Mouse (Mus musculus): Measurements from ENCODE around the gene Creb3l4.
"Not testable (repeated sequence)": the region's sequence is repeated elsewhere in the genome, so short reads cannot be mapped to it uniquely, and the experiment has no call there.

Gene Creb3l4

DNA sequence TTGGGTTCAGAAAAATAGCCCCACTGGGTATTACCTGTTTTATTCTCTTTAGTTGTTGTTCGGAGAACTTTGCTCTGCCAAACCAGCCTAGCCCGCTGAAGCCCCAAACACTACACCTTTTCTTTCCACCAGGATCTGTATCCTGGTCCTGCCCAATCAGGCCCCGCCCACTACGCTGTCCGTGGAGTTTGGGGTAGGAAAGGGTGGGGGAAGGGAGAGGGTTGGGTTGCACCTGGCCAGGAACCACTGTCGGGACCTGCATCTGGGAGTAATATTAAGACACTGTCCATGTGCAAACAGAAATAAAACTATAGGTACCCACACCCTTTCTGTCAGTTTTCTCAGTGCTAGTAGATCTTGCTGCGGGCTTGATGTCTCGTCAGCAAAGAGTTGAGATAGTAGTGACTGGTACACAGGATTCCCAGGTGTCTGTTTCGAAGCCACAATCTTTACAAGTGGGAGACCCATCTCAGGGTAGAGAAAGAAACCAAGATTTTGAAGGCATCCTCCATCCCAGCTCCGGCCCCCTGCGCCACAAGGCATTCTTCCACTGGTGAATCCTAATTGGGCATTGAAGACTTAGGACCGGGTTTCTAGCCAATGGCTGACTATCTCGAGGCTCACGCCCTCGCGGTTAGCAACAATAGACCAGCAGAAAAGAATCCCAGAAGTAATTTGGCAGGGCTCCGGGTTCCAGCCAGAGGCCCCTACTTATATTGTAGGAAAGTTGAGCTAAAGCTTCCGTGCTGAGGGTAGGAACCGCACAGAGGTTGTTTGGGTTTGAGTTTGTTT is at the start of gene Creb3l4:
Gene Creb3l4 (minus strand): TSS at position 529 of the 792 bp plus-strand sequence.
- no peak for DNase-seq

DNA sequence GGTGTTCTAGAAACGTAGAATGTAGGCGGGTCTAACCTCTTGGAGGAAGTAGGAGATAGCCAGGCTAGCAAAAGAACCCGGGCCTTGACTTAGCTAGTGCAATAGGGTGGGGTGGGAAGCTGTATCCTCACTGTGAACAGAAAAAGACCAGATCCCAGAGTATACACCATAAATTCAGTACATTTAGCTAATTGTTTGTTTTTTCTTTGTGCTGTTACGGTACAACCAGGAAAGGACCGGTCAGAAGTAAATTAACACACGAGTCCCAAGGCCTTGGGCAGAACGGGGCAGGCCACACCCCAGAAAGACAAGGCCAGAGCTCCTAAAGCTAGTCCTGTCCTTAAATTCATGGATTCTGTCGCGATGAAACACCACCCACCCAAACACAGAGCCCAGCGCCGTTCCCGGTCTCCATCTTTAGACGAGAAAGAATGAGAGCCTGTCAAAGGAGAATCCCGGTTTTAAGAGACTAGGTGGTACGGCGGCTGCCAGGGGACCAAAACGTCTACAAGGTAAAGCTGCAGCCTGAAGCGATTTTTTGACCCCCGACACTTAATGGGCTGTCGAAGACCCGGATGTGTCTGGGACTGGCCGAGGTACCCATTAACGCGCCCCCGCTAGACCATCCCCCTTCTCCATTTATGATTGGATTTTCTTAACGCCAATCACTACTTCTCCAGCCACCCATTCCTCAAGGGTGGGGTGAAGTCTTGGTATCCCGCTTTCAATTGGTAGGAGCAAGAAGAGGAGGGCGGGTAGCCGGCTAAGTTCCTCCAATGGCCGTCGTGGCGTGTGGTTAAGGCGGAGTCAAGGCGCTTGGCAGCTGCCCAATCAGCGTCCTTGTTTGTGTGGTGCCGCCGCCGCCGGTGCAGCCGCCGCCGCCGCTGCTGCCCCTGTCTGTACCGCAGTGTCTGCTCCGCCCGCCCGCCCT is 49.3 kb upstream of the Creb3l4 start, which contains the start of gene Gatad2b:
Gene Gatad2b (plus strand): TSS at position 834 of the 931 bp plus-strand sequence.
- DNase-seq = peak; percentile 98

DNA sequence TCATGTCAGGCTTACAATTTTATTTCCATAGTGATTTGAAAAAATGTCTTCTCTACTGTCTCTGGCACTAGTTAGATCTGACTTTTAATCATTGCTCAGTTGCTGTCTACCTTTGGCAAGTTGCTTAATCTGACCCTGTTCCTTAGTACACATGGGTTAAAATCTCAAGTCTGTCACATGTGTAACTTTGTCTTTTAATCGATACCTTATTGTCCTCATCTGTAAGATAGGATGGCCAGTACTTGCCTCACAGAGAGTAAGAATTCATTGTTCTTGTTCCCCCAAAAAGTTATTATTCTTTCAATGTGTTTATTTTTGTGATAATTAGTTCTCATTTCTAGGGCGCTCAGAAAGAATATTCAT is 48.7 kb upstream of the Creb3l4 start:
- no peak for DNase-seq

DNA sequence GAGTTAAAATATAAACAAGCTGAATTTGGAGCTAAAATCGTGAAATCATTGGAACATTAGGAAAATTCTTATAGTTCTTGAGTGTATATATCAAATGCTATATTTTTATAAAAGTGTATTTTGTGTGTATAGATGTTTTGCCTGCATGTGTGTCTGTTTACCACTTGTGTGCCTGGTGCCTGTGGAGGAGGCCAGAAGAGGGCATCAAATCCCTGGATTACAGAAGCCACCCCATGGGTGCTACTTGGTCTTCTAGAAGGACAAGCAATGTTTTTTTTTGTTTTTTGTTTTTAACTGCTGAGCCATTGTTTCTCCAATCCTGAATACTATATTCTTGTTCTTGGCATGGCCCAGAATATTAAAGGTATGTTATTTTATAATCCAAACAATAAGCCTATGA is 47.3 kb upstream of the Creb3l4 start:
- no peak for DNase-seq

DNA sequence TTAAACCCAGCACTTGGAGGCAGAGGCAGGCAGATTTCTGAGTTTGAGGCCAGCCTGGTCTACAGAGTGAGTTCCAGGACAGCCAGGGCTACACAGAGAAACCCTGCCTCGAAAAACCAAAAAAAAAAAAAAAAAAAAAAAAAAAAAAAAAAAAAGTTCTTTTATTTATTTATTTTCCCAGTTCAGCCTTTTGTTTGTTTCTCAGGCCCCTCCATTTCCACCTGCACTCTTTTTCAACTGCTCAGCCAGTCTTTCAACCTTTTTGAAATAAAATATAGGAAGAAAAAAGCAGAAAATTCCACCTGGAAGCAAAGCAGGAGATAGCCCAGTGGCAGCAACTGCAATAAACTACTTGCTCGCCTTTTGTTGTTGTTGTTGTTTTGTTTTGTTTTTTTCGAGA is 46.1 kb upstream of the Creb3l4 start:
- DNase-seq = not testable (repeated sequence)

DNA sequence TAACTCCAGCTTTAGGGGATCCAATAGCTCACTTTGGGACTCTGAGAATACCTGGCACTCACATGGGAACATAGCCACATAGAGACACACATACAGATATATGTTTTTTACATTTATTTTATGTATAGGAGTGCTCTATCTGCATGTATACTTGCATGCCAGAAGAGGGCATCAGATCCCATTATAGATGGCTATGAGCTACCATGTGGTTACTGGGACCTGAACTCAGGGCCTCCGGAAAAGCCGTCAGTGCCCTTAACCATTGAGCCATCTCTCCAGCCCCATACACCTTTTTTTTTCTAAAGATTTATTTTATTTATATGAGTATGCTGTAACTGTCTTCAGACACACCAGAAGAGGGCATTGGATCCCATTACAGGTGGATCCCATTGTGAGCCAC is 40.8 kb upstream of the Creb3l4 start:
- no peak for DNase-seq

DNA sequence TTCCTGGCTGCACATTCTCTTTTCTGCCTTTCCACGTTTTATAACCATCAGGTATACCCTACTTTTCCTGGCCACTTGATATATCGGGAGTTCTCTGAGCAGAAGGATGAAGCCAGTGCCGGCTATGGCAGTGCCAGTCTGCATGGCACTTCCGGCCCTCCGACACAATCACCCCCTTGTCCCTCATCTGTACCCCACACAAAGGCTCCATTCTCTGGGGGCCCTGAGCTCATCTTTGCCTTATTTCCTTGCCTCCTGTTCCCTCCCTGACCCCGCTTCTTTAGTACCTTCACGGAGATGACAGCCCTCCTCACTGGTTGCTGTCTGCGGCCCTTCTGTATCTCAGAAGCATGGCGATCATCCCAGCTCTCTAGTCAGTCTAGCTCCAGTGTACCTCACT is 37.4 kb upstream of the Creb3l4 start:
- no peak for DNase-seq

DNA sequence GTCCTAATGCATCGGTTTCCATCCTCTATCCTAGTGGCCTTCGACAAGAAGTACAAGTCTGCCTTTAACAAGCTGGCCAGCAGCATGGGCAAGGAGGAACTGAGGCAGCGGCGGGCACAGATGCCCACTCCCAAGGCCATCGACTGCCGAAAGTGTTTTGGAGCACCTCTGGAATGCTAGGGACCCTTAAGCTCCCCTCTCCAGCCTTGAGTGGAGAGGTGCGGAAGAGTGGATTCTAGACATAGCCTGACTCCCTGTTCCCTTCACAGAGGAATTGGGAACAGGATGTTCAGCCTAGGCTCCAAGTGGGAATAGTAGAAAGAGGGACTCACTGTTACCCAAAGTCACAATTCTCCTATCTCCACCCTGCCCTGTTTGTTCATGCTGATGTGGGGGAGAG is 36.4 kb upstream of the Creb3l4 start:
- DNase-seq = no peak

DNA sequence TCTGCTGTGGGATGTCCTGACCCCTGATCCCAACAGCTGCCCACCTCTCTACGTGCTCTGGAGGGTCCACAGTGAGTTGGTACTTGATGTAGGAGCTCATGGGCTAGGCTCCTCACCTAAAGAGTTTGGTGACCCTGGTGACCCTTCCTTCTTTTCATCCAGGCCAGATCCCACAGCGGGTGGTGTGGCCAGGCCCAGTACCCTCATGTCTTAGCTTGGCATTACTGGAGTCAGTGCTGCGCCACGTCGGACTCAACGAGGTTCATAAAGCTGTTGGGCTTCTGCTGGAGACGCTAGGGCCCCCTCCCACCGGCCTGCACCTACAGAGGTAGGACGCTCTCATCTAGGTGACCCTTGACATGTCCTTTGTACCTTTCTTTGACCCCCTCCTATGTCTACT is 35.9 kb upstream of the Creb3l4 start:
- DNase-seq = no peak

DNA sequence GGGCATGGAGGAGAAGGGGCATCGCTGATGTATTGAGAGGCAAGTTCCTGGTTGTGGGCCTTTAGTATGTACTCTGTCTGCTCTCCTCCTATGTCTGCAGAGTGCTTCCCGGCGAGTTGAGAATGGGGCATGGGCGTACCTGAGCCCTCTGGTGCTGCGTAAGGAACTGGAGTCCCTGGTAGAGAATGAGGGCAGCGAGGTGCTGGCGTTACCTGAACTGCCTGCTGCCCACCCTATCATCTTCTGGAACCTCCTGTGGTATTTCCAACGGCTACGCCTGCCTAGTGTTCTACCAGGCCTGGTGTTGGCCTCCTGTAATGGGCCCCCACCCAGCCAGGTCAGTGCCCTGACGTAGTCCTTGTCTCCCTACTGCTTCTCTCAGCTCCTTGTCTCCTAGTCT is 34.9 kb upstream of the Creb3l4 start:
- no peak for DNase-seq

DNA sequence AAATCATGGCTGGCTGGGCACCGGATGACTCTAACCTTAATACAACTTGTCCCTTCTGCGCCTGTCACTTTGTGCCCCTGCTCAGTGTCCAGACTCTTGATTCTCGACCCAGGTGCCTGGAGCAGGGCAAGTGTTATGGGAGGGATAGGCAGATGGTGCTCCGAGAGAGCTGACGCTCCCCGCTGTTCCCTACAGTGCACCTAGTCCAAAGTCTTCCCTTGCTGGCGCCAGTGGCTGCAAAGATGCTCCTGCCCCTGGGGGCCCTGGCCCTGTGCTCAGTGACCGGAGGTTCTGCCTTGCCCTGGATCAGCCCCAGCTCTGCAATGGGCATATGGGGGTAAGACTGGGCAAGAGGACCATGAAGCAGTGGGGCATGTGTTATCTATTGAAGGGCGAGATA is 34.5 kb upstream of the Creb3l4 start:
- DNase-seq = no peak

DNA sequence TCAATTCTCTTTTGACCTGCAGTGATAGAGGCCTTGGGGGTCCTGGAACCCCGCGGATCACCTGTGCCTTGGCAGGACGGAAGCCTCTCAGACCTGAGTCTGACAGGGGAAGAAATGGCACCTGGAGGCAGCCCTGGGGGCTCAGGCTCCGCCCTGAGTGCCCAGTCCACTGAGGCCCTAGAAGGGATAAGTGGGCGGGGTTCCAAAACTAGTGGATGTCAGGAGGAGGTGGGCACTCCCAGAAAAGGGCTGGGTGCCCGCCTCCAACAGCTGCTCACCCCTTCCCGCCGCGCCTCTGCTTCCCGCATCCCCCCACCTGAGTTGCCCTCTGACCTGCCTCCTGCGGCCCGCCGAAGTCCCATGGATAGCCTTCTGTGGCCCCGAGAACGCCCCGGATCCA is 33.5 kb upstream of the Creb3l4 start:
- DNase-seq = no peak

DNA sequence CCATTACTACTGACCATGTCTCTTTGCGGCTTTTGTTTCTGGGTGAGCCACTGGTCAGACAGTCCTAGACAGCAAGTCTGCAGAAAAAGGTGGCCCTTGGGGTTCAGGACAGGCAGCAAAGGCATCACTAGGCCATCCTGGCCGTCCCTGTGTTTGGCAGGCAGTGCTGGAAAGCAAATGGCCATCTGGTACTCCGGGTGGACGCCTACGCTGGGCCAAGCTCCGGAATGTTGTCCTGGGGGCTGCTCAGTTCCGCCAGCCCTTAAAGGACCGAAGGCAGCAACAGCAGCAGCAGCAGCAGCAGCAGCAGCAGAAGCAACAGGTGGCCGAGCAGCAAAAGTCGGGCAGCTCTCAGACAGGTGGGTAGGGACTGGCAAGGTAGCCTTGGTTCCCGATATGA is 32.0 kb upstream of the Creb3l4 start:
- DNase-seq = no peak

DNA sequence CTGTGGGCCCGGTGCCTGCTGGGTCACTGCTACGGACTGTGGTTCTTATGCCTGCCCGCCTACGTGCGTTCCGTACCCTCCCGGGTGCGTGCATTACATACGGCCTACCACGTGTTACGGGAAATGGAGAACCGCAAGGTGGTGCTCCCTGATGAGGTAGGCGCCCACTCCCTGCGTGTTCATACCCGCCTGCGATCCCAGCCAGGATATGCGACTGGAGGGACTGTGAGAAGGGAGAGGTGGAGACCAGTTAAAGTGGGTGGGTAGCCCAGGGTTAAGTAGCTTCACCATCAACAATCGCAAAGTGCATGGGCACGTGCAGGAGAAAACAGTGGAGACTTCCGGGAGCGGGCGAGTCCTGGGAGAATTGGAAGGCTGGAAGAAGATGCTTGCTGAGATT is 30.5 kb upstream of the Creb3l4 start:
- DNase-seq = no peak

DNA sequence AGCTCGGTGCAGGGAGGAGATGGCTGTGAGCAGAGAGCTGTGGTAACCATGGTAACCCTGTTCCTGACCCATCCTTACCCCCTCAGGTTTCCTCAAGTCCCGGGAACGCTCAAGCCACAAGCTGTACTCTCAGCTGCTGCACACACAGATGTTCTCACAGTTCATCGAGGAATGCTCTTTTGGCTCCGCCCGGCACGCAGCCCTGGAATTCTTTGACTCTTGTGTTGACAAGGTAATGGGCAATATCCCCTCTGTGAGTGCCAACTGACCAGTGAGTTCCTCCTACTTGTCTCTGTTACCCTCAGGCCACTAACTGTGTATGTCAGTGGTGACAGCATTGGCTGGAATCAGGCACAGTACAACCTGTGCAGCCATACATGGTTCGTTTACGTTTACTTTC is 28.9 kb upstream of the Creb3l4 start:
- DNase-seq = no peak

DNA sequence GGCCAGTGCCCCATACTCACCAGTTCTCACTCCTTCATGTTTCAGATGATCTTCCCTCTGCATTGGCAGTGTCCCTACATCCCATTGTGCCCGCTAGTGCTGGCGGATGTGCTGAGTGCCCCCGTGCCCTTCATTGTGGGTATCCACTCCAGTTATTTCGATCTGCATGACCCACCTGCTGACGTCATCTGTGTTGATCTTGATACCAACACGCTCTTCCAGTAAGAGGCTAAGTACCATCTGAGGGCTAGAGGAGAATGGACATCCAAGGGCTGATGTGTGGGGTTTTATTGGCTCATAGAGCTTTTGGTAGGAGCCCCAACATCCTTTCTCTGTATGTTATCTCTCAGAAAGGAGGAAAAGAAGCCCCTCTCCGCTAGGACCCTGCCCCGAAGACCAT is 27.5 kb upstream of the Creb3l4 start:
- DNase-seq = no peak

DNA sequence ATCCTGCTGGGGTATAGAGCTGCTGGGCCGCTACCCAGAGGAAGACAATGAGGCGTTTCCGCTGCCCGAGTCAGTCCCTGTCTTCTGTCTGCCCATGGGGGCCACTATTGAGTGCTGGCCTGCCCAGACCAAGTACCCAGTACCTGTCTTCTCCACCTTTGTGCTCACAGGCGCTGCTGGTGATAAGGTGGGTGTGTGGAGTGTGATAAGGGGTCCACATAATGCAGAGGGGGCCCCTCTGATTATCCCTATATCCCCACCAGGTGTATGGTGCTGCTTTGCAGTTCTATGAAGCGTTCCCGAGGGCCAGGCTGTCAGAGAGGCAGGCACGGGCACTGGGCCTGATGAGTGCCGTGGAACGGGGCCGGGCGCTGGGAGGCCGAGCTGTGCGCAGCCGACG is 25.7 kb upstream of the Creb3l4 start:
- DNase-seq = no peak

DNA sequence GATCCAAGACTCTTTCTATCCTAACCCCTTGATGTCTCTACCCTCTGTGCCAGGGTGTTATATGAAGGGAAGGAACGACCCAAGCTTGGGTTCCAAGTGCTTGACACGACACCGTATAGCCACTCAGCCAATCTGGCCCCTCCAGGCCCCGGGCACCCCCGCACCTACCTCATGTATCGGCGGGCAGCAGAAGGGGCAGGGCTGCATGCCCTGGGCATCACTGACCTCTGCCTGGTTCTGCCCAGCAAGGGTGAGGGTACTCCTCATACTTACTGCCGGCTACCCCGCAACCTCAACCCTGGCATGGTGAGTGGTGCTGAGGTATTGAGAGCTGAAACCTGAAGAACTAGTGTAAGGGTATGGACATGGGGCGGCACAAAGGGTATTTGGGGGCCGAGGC is 24.9 kb upstream of the Creb3l4 start:
- DNase-seq = no peak

DNA sequence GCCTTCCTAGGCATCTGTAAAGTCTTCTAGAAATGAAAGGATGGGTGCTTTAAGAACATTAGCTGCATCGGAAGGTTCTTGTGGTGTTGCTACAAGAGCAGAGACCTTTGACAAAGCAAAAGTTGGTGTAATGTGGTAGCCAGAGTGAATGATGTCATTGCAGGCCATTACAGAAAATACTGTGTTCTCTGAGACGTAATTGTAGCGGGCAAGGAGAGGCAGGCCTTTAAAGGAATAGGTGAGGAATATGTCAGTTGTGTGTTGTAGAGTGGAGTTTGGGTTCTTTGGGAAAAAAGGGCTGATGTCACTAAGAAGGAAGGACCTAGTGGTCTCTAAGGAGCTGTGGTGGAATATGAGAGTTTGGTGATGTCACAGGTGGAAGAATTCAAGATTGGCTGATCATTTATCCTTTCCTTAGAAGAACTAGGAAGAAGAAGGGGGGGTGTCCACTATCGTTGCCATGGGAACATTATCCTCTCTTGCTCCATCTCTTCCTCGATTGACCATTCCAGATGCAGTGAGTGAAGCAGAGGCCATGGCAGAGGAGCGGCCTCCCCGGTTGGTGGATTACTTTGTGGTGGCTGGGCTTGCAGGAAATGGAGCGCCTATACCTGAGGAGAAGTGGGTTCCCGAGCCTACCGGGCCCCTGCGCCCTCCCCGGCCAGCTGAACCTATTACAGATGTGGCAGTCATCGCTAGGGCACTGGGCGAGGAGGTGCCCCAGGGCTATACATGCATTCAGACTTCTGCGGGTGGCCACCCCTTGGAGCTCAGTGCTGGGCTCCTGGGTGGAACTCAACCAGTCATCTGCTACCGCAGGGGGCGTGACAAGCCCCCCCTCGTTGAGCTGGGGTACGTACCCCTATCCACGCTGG is 23.8 kb upstream of the Creb3l4 start:
- no peak for DNase-seq

DNA sequence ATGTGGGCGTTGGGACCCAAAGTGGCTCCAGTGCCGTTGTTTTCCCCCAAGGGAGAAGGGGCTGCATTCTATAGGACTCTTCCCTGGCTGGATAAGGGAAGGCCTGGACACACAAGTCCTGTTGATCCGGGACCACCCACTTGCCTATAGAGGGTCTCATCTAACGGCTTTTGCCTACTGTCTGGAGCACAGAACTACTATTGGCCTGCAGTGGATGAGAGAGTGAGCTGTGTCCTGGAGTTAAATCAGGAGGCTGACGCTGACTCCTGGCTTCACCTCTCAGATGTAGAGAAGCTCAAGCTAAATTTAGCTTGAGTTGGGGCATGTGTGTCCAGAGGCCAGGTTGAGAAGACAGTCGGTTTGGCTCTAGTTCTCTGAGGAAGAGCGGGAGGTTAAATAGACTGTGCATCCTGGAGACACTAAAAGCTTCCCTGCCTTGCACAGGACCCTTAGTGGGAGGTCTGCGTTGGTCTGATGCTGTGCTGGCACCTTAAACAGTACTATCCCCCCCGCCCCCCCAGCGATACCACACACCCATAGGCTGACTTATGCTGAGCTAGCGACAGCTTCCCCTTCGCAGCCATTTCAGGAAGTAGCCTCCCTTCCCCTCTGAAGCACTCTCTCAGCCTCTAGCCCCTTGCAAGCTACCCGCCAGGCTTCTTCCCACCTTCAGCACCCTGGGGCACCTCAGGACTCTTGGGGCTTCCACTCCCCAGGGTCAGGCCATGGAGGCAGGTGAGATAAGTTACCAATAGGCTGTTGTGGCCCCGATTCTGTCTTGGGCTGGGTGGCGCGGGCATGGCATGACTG is 22.8 kb upstream of the Creb3l4 start:
- DNase-seq = no peak

DNA sequence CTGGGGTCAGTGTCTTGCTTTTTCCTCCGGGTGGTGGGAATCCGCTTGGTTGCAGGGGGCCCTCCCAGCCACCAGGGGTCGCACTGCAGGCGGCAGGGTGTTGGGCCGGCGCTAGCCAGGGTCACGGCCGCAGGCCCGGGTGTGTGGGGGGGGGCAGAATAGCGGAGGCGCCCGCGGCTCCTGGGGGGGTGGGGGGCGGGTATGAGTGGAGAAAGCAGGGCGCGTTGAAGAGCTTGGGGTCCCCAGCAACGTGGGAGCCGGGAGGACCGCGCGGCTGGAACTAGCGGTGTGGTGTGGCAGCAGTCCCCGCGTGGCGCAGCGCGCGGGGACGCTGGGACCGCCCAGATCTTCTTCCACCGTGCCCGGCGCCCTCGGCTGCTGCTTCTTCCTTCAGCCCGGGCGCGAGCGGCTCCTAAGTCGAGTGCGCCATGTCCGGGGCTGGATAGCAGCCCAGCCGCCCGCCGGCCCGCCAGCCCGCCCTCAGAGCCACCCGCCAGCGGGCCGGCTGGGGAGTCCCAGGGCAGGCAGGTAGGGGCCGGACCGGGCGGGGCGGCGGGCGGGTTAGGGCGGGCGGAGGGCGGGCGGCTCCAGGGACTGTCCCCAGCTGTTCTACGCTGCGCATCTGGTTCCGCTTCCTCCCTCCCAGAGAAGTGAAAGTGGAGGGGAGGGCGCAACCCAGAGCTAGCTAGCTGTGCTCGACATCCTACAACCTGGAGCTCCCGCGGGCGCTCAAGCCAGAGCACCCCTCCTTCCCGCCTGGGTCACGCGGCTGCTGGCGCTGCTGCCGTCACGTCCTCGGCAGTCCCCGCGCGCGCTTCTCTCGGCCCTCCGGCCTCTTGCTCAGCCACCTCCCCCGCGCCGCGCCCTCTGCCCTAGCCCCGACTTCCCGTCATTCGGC is 22.0 kb upstream of the Creb3l4 start, which contains the start of gene Dennd4b:
Gene Dennd4b (plus strand): TSS at position 152 of the 898 bp plus-strand sequence.
- DNase-seq = peak; percentile 87
